Mouse (Mus musculus) ES-E14 (cell line): ENCODE measurements around the gene Rnf130. TPM values are rescaled to one million over a fixed set of nuclear protein-coding genes. Genes with fewer than 3 reads are reported as not detected.

ENCODE experiments used
- DNase-seq: peaks from one replicate; pipeline ENCODE4 v3.0.0-alpha.2; 2013; ENCODE audit warnings: low read depth, low spot score
- H3K27ac ChIP-seq: 2 replicates; pipeline ENCODE4 v1.5.1; 2012; ENCODE audit warnings: low read depth, mild to moderate bottlenecking, low read length, moderate library complexity, mixed read lengths; ENCODE audit not compliant: poor library complexity, insufficient read depth, severe bottlenecking
- H3K36me3 ChIP-seq: 2 replicates; pipeline ENCODE4 v1.6.1; 2012; ENCODE audit warnings: mild to moderate bottlenecking, low read length, moderate library complexity, mixed read lengths; ENCODE audit not compliant: control insufficient read depth, poor library complexity, insufficient read depth, severe bottlenecking
- H3K4me1 ChIP-seq, 2 experiments: fragments of 150-350 bp in 1 of 2; sonication (generic) in 1 of 2; 2 replicates each; pipeline ENCODE4 v1.6.1; 2012; ENCODE audit warnings: low read length in 2 of 2, mild to moderate bottlenecking in 1 of 2, mixed read lengths in 1 of 2; ENCODE audit not compliant: control insufficient read depth in 2 of 2, insufficient read depth in 2 of 2, poor library complexity in 1 of 2
- H3K4me3 ChIP-seq, 2 experiments: fragments of 150-350 bp in 1 of 2; sonication (generic) in 1 of 2; 2 replicates each; pipeline ENCODE4 v1.5.1; 2012; ENCODE audit warnings: low read length in 2 of 2, low read depth in 1 of 2, mild to moderate bottlenecking in 1 of 2, mixed read lengths in 1 of 2; ENCODE audit not compliant: insufficient read depth in 1 of 2, poor library complexity in 1 of 2, severe bottlenecking in 1 of 2
- H3K9ac ChIP-seq: 2 replicates; pipeline ENCODE4 v1.6.1; 2012; ENCODE audit warnings: low read depth, mild to moderate bottlenecking, low read length, mixed read lengths; ENCODE audit not compliant: poor library complexity, insufficient read depth, severe bottlenecking
- H3K9me3 ChIP-seq: fragments of 150-350 bp; sonication (generic); 2 replicates; pipeline ENCODE4 v1.6.1; 2012; ENCODE audit warnings: low read depth, mild to moderate bottlenecking, low read length; ENCODE audit not compliant: control insufficient read depth, insufficient read depth
- CHD2 ChIP-seq: IDR thresholded peaks from 2 replicates; pipeline ENCODE4 v1.6.1; 2014; ENCODE audit warnings: mild to moderate bottlenecking, low read depth, low read length, inconsistent platforms
- HCFC1 ChIP-seq: IDR thresholded peaks from 2 replicates; pipeline ENCODE4 v1.6.1; 2012; ENCODE audit warnings: low read length, inconsistent platforms, borderline replicate concordance; ENCODE audit not compliant: insufficient read depth
- MAFK ChIP-seq: IDR thresholded peaks from 2 replicates; pipeline ENCODE4 v1.6.1; 2014; ENCODE audit warnings: mild to moderate bottlenecking, low read depth, low read length, inconsistent platforms; ENCODE audit not compliant: insufficient read depth
- ZC3H11A ChIP-seq: IDR thresholded peaks from 2 replicates; pipeline ENCODE4 v1.6.1; 2012; ENCODE audit warnings: low read depth, mild to moderate bottlenecking, inconsistent platforms, low read length, borderline replicate concordance
- ZNF384 ChIP-seq: IDR thresholded peaks from 2 replicates; pipeline ENCODE4 v1.6.1; 2012; ENCODE audit warnings: low read depth, low read length, inconsistent platforms
- in situ Hi-C, 2 experiments: fragments of 600-800 bp; cut with MboI; formaldehyde crosslinking; loops; one replicate each; pipeline ENCODE4 v1.15.1; 2025; ENCODE audit warnings: low sequenced_read_pairs in 2 of 2, inconsistent platforms in 1 of 2; ENCODE audit not compliant: unreplicated experiment in 2 of 2
- total RNA-seq: library from RNA; depleted of rRNA; stranded (reverse); fragments of 300-350 nt; gene quantifications from 2 replicates; pipeline ENCODE4 v1.2.3, GENCODE M21; 2012

Gene Rnf130
- total RNA-seq, 1 experiment = 25.0 TPM

DNA sequence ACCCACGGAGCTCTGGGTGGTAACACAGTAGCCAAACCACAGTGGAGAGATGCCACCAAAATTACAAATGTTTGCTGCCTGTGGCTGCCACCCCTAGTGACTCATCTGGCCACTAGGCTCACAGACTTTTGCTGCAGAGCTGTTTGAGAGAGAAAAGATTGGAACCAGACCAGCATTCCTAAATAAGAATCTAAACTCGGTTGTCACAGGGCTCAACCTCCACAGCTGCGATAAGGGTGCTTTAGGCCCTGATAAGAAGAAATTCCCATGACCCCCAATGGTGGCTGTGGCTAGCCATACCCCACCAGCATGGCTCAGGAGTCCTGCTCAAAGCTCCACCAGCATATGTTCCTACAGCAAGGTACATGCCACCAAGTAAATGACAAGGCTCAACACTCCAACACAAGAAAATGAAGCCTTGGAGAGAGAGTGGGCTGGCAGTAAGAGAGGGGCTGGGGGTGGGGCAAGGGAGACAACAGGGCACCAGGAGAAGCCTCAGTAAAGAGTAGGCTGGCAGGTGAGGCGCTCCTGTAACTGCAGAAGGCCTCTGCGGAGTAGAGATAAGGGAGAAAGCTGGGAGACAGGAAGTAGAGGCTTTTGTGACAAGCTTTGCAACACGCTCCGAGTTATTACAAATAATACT is 43.7 kb upstream of the Rnf130 start:
- H3K4me1 ChIP-seq = no peaks in the 10 kb centered on the region
- H3K36me3 ChIP-seq = no peaks in the 10 kb centered on the region
- TF ChIP-seq CHD2 = no peak
- TF ChIP-seq MAFK = no peak
- no peak for TF ChIP-seq ZNF384
- TF ChIP-seq ZC3H11A = no peak
- TF ChIP-seq HCFC1 = no peak
- no peaks in the 10 kb centered on the region for H3K9me3 ChIP-seq
- DNase-seq = no peak
- in situ Hi-C loops = no loop called here
- no peak overlapping the region for H3K27ac ChIP-seq
- no peak overlapping the region for H3K4me3 ChIP-seq
- no peak overlapping the region for H3K9ac ChIP-seq

DNA sequence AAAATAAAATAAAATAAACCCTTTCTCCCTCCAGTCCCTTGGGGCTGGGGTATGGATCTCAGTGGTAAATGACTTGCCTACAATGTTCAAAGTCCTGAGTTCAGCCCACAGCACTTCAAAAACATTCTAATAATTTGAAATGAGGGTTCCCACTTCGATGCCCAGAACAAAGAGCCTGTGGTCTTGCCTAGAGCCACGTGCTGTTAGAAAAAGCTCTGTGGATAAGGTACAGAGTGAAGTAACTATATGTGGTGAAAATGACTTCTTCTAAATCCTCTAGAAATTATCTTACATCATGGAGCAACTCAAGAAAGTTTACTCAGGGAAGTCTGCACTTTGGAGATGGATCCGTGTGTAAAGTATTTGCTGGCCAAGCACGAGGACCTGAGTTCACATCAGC is 43.1 kb upstream of the Rnf130 start:
- Histone ChIP-seq H3K4me1 (peaks cover 0 to 3% of the 10 kb centered on the region in 2 experiments; a peak in 2 of 4 replicates), H3K4me3 (no peak overlapping the region), H3K27ac (no peak overlapping the region), H3K36me3 (no peaks in the 10 kb centered on the region), H3K9me3 (no peaks in the 10 kb centered on the region), H3K9ac (no peak overlapping the region)
- DNase-seq = no peak
- in situ Hi-C loops = no loop called here
- no peak for TF ChIP-seq ZC3H11A
- no peak for TF ChIP-seq HCFC1
- TF ChIP-seq ZNF384 = no peak
- TF ChIP-seq MAFK = no peak
- no peak for TF ChIP-seq CHD2

DNA sequence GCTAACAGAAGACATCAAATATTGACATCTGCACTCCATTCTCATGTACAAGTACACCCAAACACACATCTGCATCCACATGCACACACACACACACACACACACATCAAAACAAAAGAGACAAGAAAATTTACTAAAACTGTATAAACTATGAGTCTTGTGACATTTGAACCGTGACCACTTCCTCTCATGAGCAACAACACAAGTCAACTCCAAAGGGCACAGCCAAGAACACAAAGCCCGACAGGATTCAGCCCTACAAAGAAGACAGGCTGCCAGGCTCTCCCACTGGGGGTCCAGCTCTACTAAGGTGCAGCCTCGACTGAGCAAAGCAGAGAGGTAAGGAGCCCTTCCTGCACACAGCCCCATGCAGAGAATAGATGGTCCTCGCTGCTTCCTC is 42.3 kb upstream of the Rnf130 start:
- Histone ChIP-seq H3K9ac (no peak overlapping the region), H3K36me3 (no peaks in the 10 kb centered on the region), H3K4me1 (peaks cover 0 to 3% of the 10 kb centered on the region in 2 experiments; a peak in 2 of 4 replicates), H3K27ac (no peak overlapping the region), H3K4me3 (no peak overlapping the region), H3K9me3 (no peaks in the 10 kb centered on the region)
- DNase-seq = no peak
- in situ Hi-C loops = no loop called here
- TF ChIP-seq CHD2 = no peak
- no peak for TF ChIP-seq ZC3H11A

DNA sequence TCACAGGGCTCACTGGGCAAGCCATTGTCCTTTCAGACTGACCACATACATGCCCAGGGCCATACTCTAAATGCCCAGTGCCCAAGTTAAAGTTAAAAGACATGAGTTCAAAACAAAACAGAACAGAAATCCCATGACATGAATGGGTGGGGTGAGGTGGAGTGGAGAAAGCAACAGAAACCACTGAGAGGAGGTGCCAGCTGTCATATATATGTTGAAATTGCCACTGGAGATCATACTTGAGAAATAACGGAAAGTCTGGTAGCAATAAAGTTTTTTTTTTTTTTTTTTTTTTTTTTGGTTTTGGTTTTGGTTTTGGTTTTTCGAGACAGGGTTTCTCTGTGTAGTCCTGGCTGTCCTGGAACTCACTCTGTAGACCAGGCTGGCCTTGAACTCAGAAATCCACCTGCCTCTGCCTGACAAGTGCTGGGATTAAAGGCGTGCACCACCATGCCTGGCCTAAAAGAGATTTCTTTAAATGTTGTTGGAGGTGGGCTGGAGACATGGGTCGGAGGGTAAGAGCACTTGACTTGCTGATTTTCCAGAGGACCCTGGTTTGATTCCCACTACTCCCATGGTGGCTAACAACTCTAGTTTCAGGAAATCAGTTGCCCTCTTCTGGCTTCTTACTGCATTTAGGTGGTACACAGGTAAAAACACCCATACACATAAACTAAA is 41.1 kb upstream of the Rnf130 start:
- no peak overlapping the region for H3K9ac ChIP-seq
- in situ Hi-C loops = no loop called here
- H3K36me3 ChIP-seq = no peaks in the 10 kb centered on the region
- H3K4me1 ChIP-seq = peaks cover 0 to 3% of the 10 kb centered on the region in 2 experiments; a peak in 2 of 4 replicates
- H3K27ac ChIP-seq = no peak overlapping the region
- no peak for DNase-seq
- peak; percentile 53; the same call in 1 of the 2 replicates for TF ChIP-seq ZNF384
- TF ChIP-seq CHD2 = no peak
- TF ChIP-seq HCFC1 = no peak
- TF ChIP-seq ZC3H11A = no peak
- no peak for TF ChIP-seq MAFK
- H3K9me3 ChIP-seq = no peaks in the 10 kb centered on the region
- no peak overlapping the region for H3K4me3 ChIP-seq
